Mouse (Mus musculus): ENCODE data around the gene Htr2b.
A peak's percentile ranks its signal among the peaks of the same experiment; 100 is the strongest.

Htr2b gene

GRCm38 (mm10) chr1:86094413-86094812 is 17.4 kb downstream of the Htr2b start:
- no peak for DNase-seq (ENCODE audit: low spot score in 2 of 2)

GRCm38 (mm10) chr1:86076565-86076964 is 35.2 kb downstream of the Htr2b start:
- DNase-seq (ENCODE audit: low spot score in 2 of 2), result no peak

- DNase-seq (ENCODE audit: low spot score in 2 of 2), result peak; percentile 91 to 93
Observed at GRCm38 (mm10) chr1:86064271-86064991, 47.3 kb downstream of the Htr2b start, which contains the start of gene Psmd1. Gene Psmd1 (plus strand): TSS chr1:86064387.

- no peak for DNase-seq (ENCODE audit: low spot score in 2 of 2)
Observed at GRCm38 (mm10) chr1:86062523-86062922, 49.2 kb downstream of the Htr2b start.

- DNase-seq (ENCODE audit: low spot score in 2 of 2), result peak; percentile 94
Observed at GRCm38 (mm10) chr1:86058856-86059769, 52.7 kb downstream of the Htr2b start.

- DNase-seq (ENCODE audit: low spot score in 2 of 2), result no peak
Observed at GRCm38 (mm10) chr1:86056284-86056683, 55.5 kb downstream of the Htr2b start.

- DNase-seq (ENCODE audit: low spot score in 2 of 2), result no peak
Observed at GRCm38 (mm10) chr1:86054943-86055342, 56.8 kb downstream of the Htr2b start.

- DNase-seq (ENCODE audit: low spot score in 2 of 2), result no peak
Observed at GRCm38 (mm10) chr1:86053198-86053921, 58.4 kb downstream of the Htr2b start.

Measured in natural killer cell, adult 2 months (primary cell).